Mouse (Mus musculus) adrenal gland, postnatal 4 days (tissue): ENCODE measurements around the gene Tmem52. TPM values are rescaled to one million over a fixed set of nuclear protein-coding genes. Genes with fewer than 3 reads are reported as not detected.

Source experiments
- DNase-seq, 2 experiments: peaks; one replicate each; pipeline ENCODE4 v3.0.0; 2021 to 2022; ENCODE audit warnings: low spot score in 2 of 2, mixed read lengths in 2 of 2
- total RNA-seq, 2 experiments: library from RNA; stranded (reverse); gene quantifications; 2 replicates each; pipeline ENCODE4 v1.2.3; 2021

Tmem52 gene
- total RNA-seq, 2 experiments from 2014 or later, result 7.4 to 14.4 TPM

- no peak for DNase-seq
Observed at GRCm38 (mm10) chr4:155505067-155505466, 36.2 kb downstream of the Tmem52 start.

GRCm38 (mm10) chr4:155505671-155506295, 36.9 kb downstream of the Tmem52 start:
- no peak for DNase-seq

DNA sequence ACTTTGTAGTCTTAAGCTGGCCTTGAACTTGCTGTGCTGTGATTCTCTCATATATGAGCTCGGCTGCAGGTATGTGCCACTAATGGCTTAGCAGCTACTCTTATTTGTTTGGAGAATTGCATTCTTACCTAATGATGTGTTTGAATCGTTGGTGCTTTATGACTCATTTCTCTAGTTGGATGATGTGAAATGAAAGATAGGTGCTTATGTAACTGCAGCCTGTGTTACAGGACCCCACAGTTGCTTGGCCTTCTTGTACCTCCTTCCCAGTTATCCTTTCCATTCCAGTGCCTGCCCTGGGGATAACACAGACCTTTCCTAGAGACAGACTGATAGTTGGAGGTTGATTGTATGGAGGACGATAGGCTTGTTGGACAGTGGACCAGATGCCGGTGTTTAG, 39.7 kb downstream of the Tmem52 start:
- no peak for DNase-seq

GRCm38 (mm10) chr4:155510981-155511380, 42.1 kb downstream of the Tmem52 start:
- DNase-seq, result no peak

GRCm38 (mm10) chr4:155514810-155515209, 45.9 kb downstream of the Tmem52 start:
- DNase-seq, result no peak

DNA sequence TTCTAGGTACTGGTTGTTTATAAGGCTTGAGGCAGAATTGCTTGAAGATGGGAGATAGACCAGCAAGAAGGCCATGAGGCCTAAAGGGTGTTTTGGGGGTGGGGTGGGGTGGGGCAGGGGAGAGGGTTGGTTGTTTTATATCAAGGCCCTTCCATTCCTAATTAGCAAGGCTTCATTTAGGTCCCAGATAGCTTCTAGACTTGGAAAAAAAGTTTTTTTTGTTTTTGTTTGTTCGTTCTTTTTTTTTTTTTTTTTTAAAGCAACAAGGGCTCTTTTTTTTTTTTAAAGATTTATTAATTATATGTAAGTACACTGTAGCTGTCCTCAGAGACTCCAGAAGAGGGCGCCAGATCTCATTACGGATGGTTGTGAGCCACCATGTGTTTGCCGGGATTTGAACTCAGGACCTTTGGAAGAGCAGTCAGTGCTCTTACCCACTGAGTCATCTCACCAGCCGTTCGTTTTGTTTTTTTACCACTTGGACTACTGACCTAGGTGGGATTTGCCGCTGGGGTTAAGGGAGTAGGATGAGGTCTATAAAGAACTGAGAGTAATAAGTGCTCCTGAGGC, 49.1 kb downstream of the Tmem52 start:
- DNase-seq, result no peak

Other genes starting within 250 kb of the Tmem52 start
- gene Ski, start 246.5 kb upstream of the Tmem52 start, total RNA-seq, result 100 to 1,000 TPM; 106 to 111 TPM
- 10 to 100 TPM; 54.9 to 56.3 TPM for gene Faap20, start 219.3 kb upstream of the Tmem52 start, total RNA-seq
- 10 to 100 TPM in 1 of 2 experiments, 1 to 10 TPM in 1; 7.8 to 10.3 TPM for gene Prkcz, start 107.8 kb upstream of the Tmem52 start, total RNA-seq
- under 1 TPM; 0.20 to 0.25 TPM for gene Gabrd, start 71.0 kb upstream of the Tmem52 start, total RNA-seq
- 1 to 10 TPM; 1.1 to 1.3 TPM for gene Cfap74, start 59.9 kb upstream of the Tmem52 start, total RNA-seq
- 100 to 1,000 TPM; 441 to 466 TPM for gene Gnb1, start 22.2 kb downstream of the Tmem52 start, total RNA-seq
- 100 to 1,000 TPM; 147 to 160 TPM for gene Nadk, start 93.3 kb downstream of the Tmem52 start, total RNA-seq
- gene Slc35e2, start 132.3 kb downstream of the Tmem52 start, total RNA-seq, result 10 to 100 TPM; 30.5 to 32.9 TPM
- 10 to 100 TPM; 53.8 to 55.0 TPM for gene Cdk11b, start 155.7 kb downstream of the Tmem52 start, total RNA-seq
- gene Gm10563, start 176.3 kb downstream of the Tmem52 start, total RNA-seq, result not detected
- 10 to 100 TPM; 18.8 to 25.4 TPM for gene Mmp23, start 184.3 kb downstream of the Tmem52 start, total RNA-seq
- 10 to 100 TPM; 41.5 to 44.2 TPM for gene Mib2, start 200.1 kb downstream of the Tmem52 start, total RNA-seq
- gene Fndc10, start 225.2 kb downstream of the Tmem52 start, total RNA-seq, result 10 to 100 TPM; 54.6 to 60.4 TPM
- gene Ssu72, start 235.7 kb downstream of the Tmem52 start, total RNA-seq, result 10 to 100 TPM; 88.9 to 96.2 TPM